Mouse (Mus musculus): ENCODE measurements around the gene Higd1a.

- TF ChIP-seq CTCF (IDR thresholded peaks at IDR 0.05; ENCODE audit: low read depth) (no peak), EP300 (IDR thresholded peaks at IDR 0.05; ENCODE audit: low read depth) (no peak)
These were observed 23.9 kb upstream of the Higd1a start for GRCm38 (mm10) chr9:121882015-121882457.

All from heart, postnatal 0 days (tissue).